Mouse (Mus musculus): ENCODE results near the gene Syn3. TPM values are rescaled to one million over a fixed set of nuclear protein-coding genes. Genes with fewer than 3 reads are reported as not detected.

Syn3 gene
- polyA plus RNA-seq, 1 experiment = 9.5 TPM

DNA sequence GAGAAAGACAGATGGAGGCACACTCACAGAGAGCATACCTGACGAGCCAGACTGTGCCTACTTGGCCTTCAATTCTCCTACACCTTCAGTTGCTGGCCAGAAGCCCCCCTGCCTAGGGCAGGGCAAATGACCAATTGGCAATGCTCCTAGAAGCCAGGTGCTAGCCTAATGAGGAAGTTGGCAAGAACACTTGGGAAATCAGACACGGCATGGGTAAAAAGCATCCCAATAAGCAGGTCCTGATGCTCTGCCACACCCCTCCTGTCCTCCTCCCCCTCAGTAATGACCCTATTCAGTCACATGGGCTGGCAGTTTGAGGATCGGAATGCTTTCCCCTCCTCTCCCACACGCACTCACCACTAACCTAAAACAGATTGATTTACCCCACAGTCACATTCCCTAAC lies 19.0 kb downstream of the Syn3 start:
- no peak overlapping the region for H3K4me3 ChIP-seq (replicated peaks; ENCODE audit: insufficient read depth, low read depth, low read length)
- DNase-seq = peak; percentile 93 to 94
- H3K27me3 ChIP-seq (ENCODE audit: control insufficient read depth, insufficient read depth, low read length) = no peaks in the 10 kb centered on the region
- 15% methylated on average over 4 of the region's 4 CpGs for WGBS
- TF ChIP-seq CTCF (IDR thresholded peaks at IDR 0.05; ENCODE audit: borderline replicate concordance, insufficient read depth, low read depth, low read length) = no peak
- TF ChIP-seq POLR2A (IDR thresholded peaks at IDR 0.05; ENCODE audit: borderline replicate concordance, insufficient read depth, low read length) = no peak
- peaks cover 8% of the 10 kb centered on the region for H3K4me1 ChIP-seq (ENCODE audit: control insufficient read depth, insufficient read depth, low read length)
- no peak overlapping the region for H3K27ac ChIP-seq (ENCODE audit: insufficient read depth, low read length)

DNA sequence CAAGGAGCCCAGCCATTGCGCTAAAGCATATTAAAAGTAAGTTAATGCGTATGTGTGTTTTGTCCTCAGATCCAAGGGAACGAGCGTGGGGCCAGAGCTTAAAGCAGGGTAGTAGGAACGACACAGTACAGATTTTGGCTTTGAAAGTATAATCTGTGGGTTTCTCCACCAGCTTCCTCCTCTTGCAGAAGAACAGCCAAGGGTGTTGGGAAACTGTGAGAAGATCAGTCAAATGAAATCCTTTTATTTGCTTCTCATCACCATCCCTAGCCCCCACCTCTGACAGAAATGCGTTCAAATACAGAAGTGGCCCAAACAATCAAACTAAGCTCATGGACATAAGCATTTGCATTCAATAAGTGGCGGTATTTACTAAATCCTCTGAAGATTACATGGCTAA lies 22.0 kb downstream of the Syn3 start:
- 97% methylated on average over 7 of the region's 7 CpGs for WGBS

DNA sequence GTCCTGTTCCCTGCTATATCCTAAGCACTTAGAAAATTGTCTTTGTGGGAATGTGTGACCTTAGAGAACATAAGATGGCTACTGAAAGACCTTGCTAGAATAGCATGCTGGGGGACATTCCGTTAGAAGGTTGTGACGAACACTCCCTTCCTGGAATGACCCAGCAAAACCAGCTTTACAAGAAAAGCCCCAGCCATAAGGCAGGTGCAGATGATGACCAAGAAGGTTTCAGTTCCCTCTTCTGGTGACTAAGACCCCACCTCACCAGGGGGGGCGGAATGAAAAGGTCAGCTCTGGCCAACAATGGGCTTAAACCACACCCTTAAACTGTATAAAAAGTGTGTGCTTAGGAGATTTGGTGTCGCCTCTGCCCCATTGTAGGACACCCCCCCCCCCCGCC lies 23.4 kb downstream of the Syn3 start:
- peaks cover 8% of the 10 kb centered on the region for H3K4me1 ChIP-seq (ENCODE audit: control insufficient read depth, insufficient read depth, low read length)
- 98% methylated on average over 5 of the region's 5 CpGs for WGBS
- TF ChIP-seq CTCF (IDR thresholded peaks at IDR 0.05; ENCODE audit: borderline replicate concordance, insufficient read depth, low read depth, low read length) (no peak), POLR2A (IDR thresholded peaks at IDR 0.05; ENCODE audit: borderline replicate concordance, insufficient read depth, low read length) (no peak)

More for the DNA sequence above, 22.0 kb downstream of the Syn3 start:
- DNase-seq = no peak
- Histone ChIP-seq H3K27me3 (ENCODE audit: control insufficient read depth, insufficient read depth, low read length) (no peaks in the 10 kb centered on the region), H3K27ac (ENCODE audit: insufficient read depth, low read length) (no peak overlapping the region), H3K4me1 (ENCODE audit: control insufficient read depth, insufficient read depth, low read length) (peaks cover 8% of the 10 kb centered on the region), H3K4me3 (replicated peaks; ENCODE audit: insufficient read depth, low read depth, low read length) (no peak overlapping the region)
- TF ChIP-seq POLR2A (IDR thresholded peaks at IDR 0.05; ENCODE audit: borderline replicate concordance, insufficient read depth, low read length) = no peak

DNA sequence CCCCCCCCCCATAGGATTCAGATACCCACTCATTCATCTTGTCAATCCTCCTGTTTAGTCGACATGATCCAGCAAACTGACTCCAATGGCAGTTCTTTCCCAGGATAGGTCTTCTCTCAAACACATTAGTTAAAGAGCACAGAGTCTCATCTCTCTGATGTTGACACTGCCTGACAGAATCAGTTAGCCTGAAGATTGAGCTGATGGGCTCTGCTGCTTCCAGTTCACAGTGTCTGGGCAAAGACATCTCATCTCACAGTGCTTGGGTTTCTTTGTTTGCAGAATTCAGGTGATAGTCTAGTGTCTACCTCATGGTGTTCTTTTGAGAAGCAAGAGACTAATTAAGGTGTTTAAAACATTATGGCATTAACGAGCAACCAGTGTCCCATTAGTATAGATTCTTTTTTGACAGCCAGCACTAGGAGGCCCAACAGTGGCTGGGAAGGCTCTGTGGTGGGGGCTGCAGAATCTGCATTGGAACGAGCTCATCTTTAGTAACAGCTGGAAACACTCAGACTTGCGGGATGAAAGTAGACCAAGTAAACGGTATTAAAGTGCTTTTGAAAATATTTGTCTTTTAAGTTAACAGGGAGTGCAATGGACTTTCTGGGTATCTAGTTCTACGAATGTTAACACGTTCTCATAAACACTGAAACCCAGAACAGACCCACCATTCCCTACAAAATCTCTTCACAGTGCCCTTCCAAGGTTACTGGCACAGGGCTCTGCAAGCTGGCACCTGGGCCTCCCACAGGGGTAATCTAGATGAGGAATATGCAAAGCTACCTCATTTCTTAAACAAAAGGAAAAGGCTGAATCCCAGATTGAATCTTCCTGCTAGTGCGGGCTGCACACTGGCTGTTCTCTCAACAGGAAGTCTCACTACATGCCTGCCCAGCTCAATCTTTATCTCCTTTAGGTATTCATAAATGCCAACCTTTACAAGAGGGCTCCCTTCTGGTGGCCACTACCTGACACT lies 24.2 kb downstream of the Syn3 start:
- no peaks in the 10 kb centered on the region for H3K27me3 ChIP-seq (ENCODE audit: control insufficient read depth, insufficient read depth, low read length)
- no peak for TF ChIP-seq POLR2A (IDR thresholded peaks at IDR 0.05; ENCODE audit: borderline replicate concordance, insufficient read depth, low read length)
- peaks cover 4% of the 10 kb centered on the region for H3K4me1 ChIP-seq (ENCODE audit: control insufficient read depth, insufficient read depth, low read length)
- no peak for DNase-seq
- no peak overlapping the region for H3K4me3 ChIP-seq (replicated peaks; ENCODE audit: insufficient read depth, low read depth, low read length)
- 79% methylated on average over 8 of the region's 8 CpGs for WGBS
- H3K27ac ChIP-seq (ENCODE audit: insufficient read depth, low read length) = no peak overlapping the region

More for the DNA sequence above, 23.4 kb downstream of the Syn3 start:
- H3K4me3 ChIP-seq (replicated peaks; ENCODE audit: insufficient read depth, low read depth, low read length) = no peak overlapping the region
- H3K27ac ChIP-seq (ENCODE audit: insufficient read depth, low read length) = no peak overlapping the region
- no peak for DNase-seq
- H3K27me3 ChIP-seq (ENCODE audit: control insufficient read depth, insufficient read depth, low read length) = no peaks in the 10 kb centered on the region

DNA sequence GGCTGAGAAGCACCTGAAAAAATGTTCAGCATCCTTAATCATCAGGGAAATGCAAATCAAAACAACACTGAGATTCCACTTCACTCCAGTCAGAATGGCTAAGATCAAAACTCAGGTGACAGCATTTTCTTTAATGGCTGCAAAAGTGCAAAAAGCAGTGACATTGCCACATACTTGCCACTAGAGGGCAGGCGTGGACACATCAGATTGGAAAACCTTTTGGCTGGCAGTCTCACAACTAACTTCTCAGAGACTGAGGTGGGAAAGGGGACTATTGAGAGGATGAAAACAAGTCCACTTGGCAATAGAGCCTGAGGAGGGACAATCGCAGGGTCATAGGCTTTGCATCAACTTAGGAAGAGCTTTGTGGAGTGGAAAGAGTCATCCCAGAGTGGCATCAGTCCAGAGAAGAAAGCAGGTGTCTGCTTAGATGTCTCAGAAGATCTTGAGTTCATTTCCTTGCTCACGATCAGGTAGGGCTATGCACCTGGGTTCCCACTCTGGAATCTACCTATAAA lies 25.0 kb downstream of the Syn3 start:
- TF ChIP-seq CTCF (IDR thresholded peaks at IDR 0.05; ENCODE audit: borderline replicate concordance, insufficient read depth, low read depth, low read length) (peak; percentile 74), POLR2A (IDR thresholded peaks at IDR 0.05; ENCODE audit: borderline replicate concordance, insufficient read depth, low read length) (no peak)
- peak; percentile 41 to 55 for DNase-seq
- no peak overlapping the region for H3K4me3 ChIP-seq (replicated peaks; ENCODE audit: insufficient read depth, low read depth, low read length)
- H3K4me1 ChIP-seq (ENCODE audit: control insufficient read depth, insufficient read depth, low read length) = peaks cover 4% of the 10 kb centered on the region
- no peaks in the 10 kb centered on the region for H3K27me3 ChIP-seq (ENCODE audit: control insufficient read depth, insufficient read depth, low read length)
- 37% methylated on average over 3 of the region's 3 CpGs for WGBS
- no peak overlapping the region for H3K27ac ChIP-seq (ENCODE audit: insufficient read depth, low read length)

DNA sequence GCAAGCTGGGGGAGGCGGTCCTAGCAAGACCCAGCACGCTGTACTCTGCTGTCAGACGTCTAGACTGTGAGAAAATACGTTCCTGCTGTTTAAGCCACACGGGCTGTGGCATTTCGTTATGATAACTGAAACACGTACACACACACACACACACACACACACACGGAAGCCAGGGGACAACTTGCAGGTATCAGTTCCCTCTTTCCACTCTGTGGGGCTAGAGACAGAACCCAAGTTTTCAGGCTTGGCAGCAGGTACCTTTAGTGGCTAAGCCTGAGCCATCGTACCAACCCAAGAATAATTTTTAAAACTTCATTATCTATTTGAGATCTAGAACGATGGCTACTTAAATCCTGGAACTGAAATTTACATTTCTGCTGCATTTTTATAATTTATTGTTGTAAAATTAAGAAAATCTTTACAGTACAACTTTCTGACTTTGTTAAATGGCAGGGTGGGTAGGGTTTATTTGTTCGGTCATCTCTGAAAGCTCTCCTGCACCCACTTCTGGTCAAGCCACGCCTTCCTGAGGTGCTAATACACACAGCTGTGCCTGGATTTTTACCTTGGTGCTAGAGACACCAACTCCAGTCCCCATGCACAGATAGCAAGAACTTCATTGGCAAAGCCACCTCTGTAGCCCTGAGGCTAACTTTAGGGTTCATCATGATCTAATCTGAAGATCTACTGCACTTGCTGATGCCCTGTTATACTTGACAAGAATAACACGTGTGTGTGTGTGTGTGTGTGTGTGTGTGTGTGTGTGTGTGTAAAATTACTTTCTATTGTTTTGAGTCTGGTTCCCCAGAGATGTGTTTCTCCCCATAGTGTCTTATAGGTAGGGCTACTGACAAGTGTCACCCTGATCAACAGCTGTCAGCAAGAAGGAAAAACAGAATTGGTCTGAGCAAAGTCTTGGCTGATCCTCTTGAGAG lies 29.8 kb downstream of the Syn3 start:
- no peaks in the 10 kb centered on the region for H3K27me3 ChIP-seq (ENCODE audit: control insufficient read depth, insufficient read depth, low read length)
- 79% methylated on average over 13 of the region's 13 CpGs for WGBS

DNA sequence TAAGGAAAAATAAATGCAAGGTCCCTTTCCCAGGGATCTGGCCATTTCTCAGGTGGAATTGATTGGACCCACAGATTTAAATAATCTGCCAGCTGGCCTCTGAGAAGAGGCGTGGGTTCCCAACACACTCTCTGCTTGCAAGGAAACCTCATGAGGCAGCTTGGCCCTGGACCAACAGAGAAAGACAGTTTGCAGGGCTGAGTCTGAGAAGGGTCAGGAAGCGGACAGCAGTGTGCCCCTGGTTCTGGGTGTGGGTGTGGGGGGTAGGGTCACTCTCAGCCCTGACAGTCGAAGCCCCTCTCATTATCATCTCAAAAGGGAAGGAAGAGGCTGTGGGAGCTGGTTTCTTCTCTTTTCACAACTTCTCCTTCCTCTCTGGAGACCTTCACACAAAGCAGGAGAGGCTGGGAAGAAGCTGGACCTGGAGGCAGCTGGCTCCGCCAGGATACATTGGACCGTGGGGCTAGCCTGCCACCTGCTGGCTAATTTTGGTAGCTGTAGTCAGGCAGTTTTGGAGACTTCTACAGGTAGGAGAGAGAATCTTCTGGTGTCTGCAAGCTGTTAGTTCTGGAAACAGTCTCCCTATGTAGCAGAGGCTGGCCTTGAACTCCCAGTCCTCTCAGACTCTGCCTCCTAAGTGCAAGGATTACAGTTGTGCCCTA lies 35.0 kb downstream of the Syn3 start:
- no peak for TF ChIP-seq POLR2A (IDR thresholded peaks at IDR 0.05; ENCODE audit: borderline replicate concordance, insufficient read depth, low read length)
- peak; percentile 93 for TF ChIP-seq CTCF (IDR thresholded peaks at IDR 0.05; ENCODE audit: borderline replicate concordance, insufficient read depth, low read depth, low read length)
- peak; percentile 70 to 86 for DNase-seq
- H3K4me1 ChIP-seq (ENCODE audit: control insufficient read depth, insufficient read depth, low read length) = no peaks in the 10 kb centered on the region
- no peak overlapping the region for H3K27ac ChIP-seq (ENCODE audit: insufficient read depth, low read length)
- no peaks in the 10 kb centered on the region for H3K27me3 ChIP-seq (ENCODE audit: control insufficient read depth, insufficient read depth, low read length)
- 36% methylated on average over 5 of the region's 5 CpGs for WGBS
- no peak overlapping the region for H3K4me3 ChIP-seq (replicated peaks; ENCODE audit: insufficient read depth, low read depth, low read length)

More for the DNA sequence above, 29.8 kb downstream of the Syn3 start:
- no peak for TF ChIP-seq POLR2A (IDR thresholded peaks at IDR 0.05; ENCODE audit: borderline replicate concordance, insufficient read depth, low read length)
- TF ChIP-seq CTCF (IDR thresholded peaks at IDR 0.05; ENCODE audit: borderline replicate concordance, insufficient read depth, low read depth, low read length) = no peak
- Histone ChIP-seq H3K4me1 (ENCODE audit: control insufficient read depth, insufficient read depth, low read length) (no peaks in the 10 kb centered on the region), H3K4me3 (replicated peaks; ENCODE audit: insufficient read depth, low read depth, low read length) (no peak overlapping the region), H3K27ac (ENCODE audit: insufficient read depth, low read length) (no peak overlapping the region)
- DNase-seq = no peak
